Mouse (Mus musculus) Muller cell, postnatal 12 days (primary cell): ENCODE measurements around the gene Stpg2.

Source experiments
- DNase-seq: peaks from one replicate; pipeline ENCODE4 v3.0.0-alpha.2; 2015; ENCODE audit errors: inconsistent ontology term

The Stpg2 gene

DNA sequence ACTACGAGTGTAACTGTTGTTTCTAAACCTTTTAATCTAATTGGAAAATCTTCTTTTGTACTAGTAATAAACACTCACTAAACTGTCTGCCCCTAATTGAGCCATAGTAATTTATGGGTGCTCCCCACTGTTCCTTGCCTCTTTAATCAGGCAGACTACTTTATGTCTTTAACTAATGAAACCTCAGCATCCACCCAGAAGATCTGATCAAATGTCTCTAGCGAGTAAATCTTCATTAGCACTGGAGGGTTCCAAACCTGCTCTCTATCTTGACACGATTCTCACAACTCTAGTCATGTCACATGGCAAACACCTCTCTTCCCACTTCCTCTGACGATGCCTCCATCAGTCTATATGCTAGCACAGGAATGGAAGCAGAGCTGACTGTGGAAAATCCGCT, 523.8 kb downstream of the Stpg2 start:
- no peak for DNase-seq

DNA sequence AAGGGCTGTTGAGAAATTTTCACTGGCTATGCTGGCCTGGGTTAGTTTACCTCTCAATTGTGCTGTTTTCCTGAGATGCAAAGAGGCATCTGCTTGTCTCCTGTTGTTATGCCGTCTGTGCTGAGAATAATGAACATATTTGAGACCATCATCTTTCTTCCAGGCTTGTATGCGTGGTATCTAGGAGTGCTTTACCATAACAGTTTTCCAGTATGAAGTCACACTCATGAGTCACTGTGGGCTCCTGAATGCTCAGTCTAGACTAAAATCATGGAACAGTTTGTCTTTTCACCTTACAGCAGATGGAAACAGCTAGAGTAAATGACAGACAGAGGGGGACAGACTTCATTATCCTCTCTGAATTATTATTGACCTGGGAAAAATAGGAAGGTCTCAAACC, 527.7 kb downstream of the Stpg2 start:
- no peak for DNase-seq

DNA sequence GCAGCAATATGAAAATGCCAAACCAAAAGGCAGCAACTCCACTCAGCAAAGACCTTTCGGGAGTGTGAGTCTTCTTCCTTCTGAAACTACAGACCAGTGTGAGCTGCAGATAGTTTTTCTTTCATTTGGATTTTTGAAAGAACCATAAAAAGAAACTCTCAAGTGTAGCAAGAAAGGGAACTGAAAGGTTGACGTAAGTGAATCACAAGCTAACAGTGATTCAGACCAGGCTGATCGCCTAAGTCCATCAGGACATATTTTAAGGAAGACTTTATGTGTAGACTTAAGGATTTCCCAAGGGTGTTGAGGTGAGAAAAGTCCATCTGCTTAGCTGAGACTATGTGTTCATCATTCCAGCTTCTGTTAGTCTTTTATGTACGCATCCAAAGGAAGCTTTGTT, 533.9 kb downstream of the Stpg2 start:
- no peak for DNase-seq
